Mouse (Mus musculus): ENCODE data around the gene Prss53.

Gene Prss53

GRCm38 (mm10) chr7:127890798-127891197 lies at the start of gene Prss53:
Prss53 (minus strand) TSS chr7:127890970.
- peak; percentile 42 for DNase-seq

- DNase-seq: no peak
These were observed 45.6 kb upstream of the Prss53 start for GRCm38 (mm10) chr7:127936216-127936884.

GRCm38 (mm10) chr7:127935748-127936159 lies 45.0 kb upstream of the Prss53 start:
- DNase-seq: no peak

GRCm38 (mm10) chr7:127935028-127935722 lies 44.4 kb upstream of the Prss53 start:
- peak; percentile 98 for DNase-seq

GRCm38 (mm10) chr7:127934075-127934474 lies 43.3 kb upstream of the Prss53 start:
- no peak for DNase-seq

GRCm38 (mm10) chr7:127932273-127933031 lies 41.7 kb upstream of the Prss53 start:
- peak; percentile 67 for DNase-seq

GRCm38 (mm10) chr7:127931351-127932135 lies 40.8 kb upstream of the Prss53 start:
- DNase-seq: peak; percentile 79

- DNase-seq: no peak
These were observed 39.9 kb upstream of the Prss53 start for GRCm38 (mm10) chr7:127930636-127931035.

- peak; percentile 83 for DNase-seq
These were observed 39.2 kb upstream of the Prss53 start, which contains the start of gene Prss8 for GRCm38 (mm10) chr7:127929923-127930322. Prss8 (minus strand) TSS chr7:127930104.

- peak; percentile 52 for DNase-seq
These were observed 37.8 kb upstream of the Prss53 start for GRCm38 (mm10) chr7:127928596-127928995.

GRCm38 (mm10) chr7:127927726-127928125 lies 37.0 kb upstream of the Prss53 start:
- DNase-seq: no peak

GRCm38 (mm10) chr7:127926846-127927245 lies 36.1 kb upstream of the Prss53 start:
- no peak for DNase-seq

- no peak for DNase-seq
These were observed 35.3 kb upstream of the Prss53 start for GRCm38 (mm10) chr7:127926066-127926465.

GRCm38 (mm10) chr7:127925252-127925651 lies 34.5 kb upstream of the Prss53 start:
- DNase-seq: peak; percentile 81

- DNase-seq: no peak
These were observed 32.9 kb upstream of the Prss53 start for GRCm38 (mm10) chr7:127923714-127924113.

- no peak for DNase-seq
These were observed 31.9 kb upstream of the Prss53 start for GRCm38 (mm10) chr7:127922451-127923275.

- DNase-seq: peak; percentile 57
These were observed 30.7 kb upstream of the Prss53 start for GRCm38 (mm10) chr7:127921516-127921915.

GRCm38 (mm10) chr7:127919290-127919689 lies 28.5 kb upstream of the Prss53 start:
- DNase-seq: no peak

- DNase-seq: peak; percentile 61
These were observed 27.4 kb upstream of the Prss53 start for GRCm38 (mm10) chr7:127918203-127918602.

GRCm38 (mm10) chr7:127915293-127915692 lies 24.5 kb upstream of the Prss53 start:
- DNase-seq: no peak

- DNase-seq: no peak
These were observed 22.2 kb upstream of the Prss53 start for GRCm38 (mm10) chr7:127912938-127913337.

Data from lung, postnatal 10 days (tissue).